Mouse (Mus musculus): ENCODE data around the gene 1700017D01Rik.

1700017D01Rik gene

GRCm38 (mm10) chr19:11048009-11048408, 82.7 kb downstream of the 1700017D01Rik start:
- in situ Hi-C loops (cut with MboI, MseI) = no loop called here
